Mouse (Mus musculus) intestine, embryonic 14.5 days (tissue): ENCODE measurements around the gene Tcf12. TPM values are rescaled to one million over a fixed set of nuclear protein-coding genes. Genes with fewer than 3 reads are reported as not detected.

Experiments
- ATAC-seq: fragments of 200-750 bp; cut with Nextera tagmentation; replicated peaks from 2 replicates; pipeline ENCODE4 v1.8.0; 2017; ENCODE audit warnings: low read depth, moderate number of reproducible peaks, moderate TSS enrichment, moderate library complexity; ENCODE audit not compliant: low FRiP score, low TSS enrichment
- DNase-seq: peaks from one replicate; pipeline ENCODE4 v3.0.0-alpha.2; 2018; ENCODE audit warnings: low spot score
- H3K27ac ChIP-seq: fragments of 300-500 bp; sonication (generic); 2 replicates; pipeline ENCODE4 v1.5.1; 2014; ENCODE audit warnings: low read depth, mild to moderate bottlenecking, control low read depth
- H3K27me3 ChIP-seq: fragments of 300-500 bp; sonication (generic); replicated peaks from 2 replicates; pipeline ENCODE4 v1.6.1; 2014; ENCODE audit warnings: low read length, control low read depth; ENCODE audit not compliant: control insufficient read depth, insufficient read depth
- H3K36me3 ChIP-seq: fragments of 300-500 bp; sonication (generic); 2 replicates; pipeline ENCODE4 v1.6.1; 2014; ENCODE audit warnings: low read length, control low read depth; ENCODE audit not compliant: control insufficient read depth, insufficient read depth
- H3K4me1 ChIP-seq: fragments of 300-500 bp; sonication (generic); replicated peaks from 2 replicates; pipeline ENCODE4 v1.6.1; 2014; ENCODE audit warnings: low read length, control low read depth, mixed read lengths; ENCODE audit not compliant: control insufficient read depth, insufficient read depth
- H3K4me2 ChIP-seq: fragments of 300-500 bp; sonication (generic); 2 replicates; pipeline ENCODE4 v1.6.1; 2014; ENCODE audit warnings: low read length
- H3K4me3 ChIP-seq: fragments of 300-500 bp; sonication (generic); 2 replicates; pipeline ENCODE4 v1.5.1; 2014; ENCODE audit warnings: low read depth, low read length, control low read depth, mixed read lengths
- H3K9ac ChIP-seq: fragments of 300-500 bp; sonication (generic); 2 replicates; pipeline ENCODE4 v1.6.1; 2014; ENCODE audit warnings: mild to moderate bottlenecking, low read length
- H3K9me3 ChIP-seq: fragments of 300-500 bp; sonication (generic); 2 replicates; pipeline ENCODE4 v1.6.1; 2016; ENCODE audit warnings: low read length, control low read depth; ENCODE audit not compliant: control insufficient read depth
- WGBS: fragments of 180-500 bp; shearing (Covaris S2); extraction: QIAGEN DNeasy Blood & Tissue Kit; methylation state at CpG from one replicate; pipeline ENCODE4 v1.1.7; 2014; 5-methylcytosine and 5-hydroxymethylcytosine counted together
- polyA plus RNA-seq: library from polyadenylated mRNA; unstranded; fragments of >200 nt; fragmentation: Nextera tagmentation; extraction: Ambion mirVana; gene quantifications from 2 replicates; pipeline ENCODE4 v1.2.1, GENCODE M21; 2014

Tcf12 gene
- polyA plus RNA-seq, 1 experiment from 2014 or later, result 57.5 TPM

- Histone ChIP-seq H3K4me3 (no peak overlapping the region), H3K27me3 (no peaks in the 10 kb centered on the region), H3K27ac (no peak overlapping the region), H3K4me2 (no peak overlapping the region), H3K4me1 (no peaks in the 10 kb centered on the region), H3K36me3 (peaks cover 80% of the 10 kb centered on the region), H3K9ac (no peak overlapping the region), H3K9me3 (no peaks in the 10 kb centered on the region)
- DNase-seq, result no peak
- WGBS, result 90% methylated on average over 3 of the region's 3 CpGs
- ATAC-seq, result no peak
Observed at GRCm38 (mm10) chr9:71848392-71848791, 263.3 kb downstream of the Tcf12 start.

- 94% methylated on average over 9 of the region's 9 CpGs for WGBS
- Histone ChIP-seq H3K9ac (no peak overlapping the region), H3K9me3 (no peaks in the 10 kb centered on the region), H3K27ac (no peak overlapping the region), H3K4me3 (no peak overlapping the region), H3K4me1 (no peaks in the 10 kb centered on the region), H3K36me3 (peaks cover 79% of the 10 kb centered on the region), H3K27me3 (no peaks in the 10 kb centered on the region), H3K4me2 (no peak overlapping the region)
- DNase-seq (no peak), ATAC-seq (no peak)
Observed at GRCm38 (mm10) chr9:71847921-71848320, 263.8 kb downstream of the Tcf12 start.

- ATAC-seq (no peak), DNase-seq (no peak)
- Histone ChIP-seq H3K36me3 (peaks cover 60% of the 10 kb centered on the region), H3K27me3 (no peaks in the 10 kb centered on the region), H3K4me2 (no peak overlapping the region), H3K4me3 (no peak overlapping the region), H3K9me3 (no peaks in the 10 kb centered on the region), H3K4me1 (peaks cover 4% of the 10 kb centered on the region; the same call in 1 of the 2 replicates), H3K9ac (no peak overlapping the region), H3K27ac (no peak overlapping the region)
- 87% methylated on average over 5 of the region's 5 CpGs for WGBS
Observed at GRCm38 (mm10) chr9:71841850-71842249, 269.8 kb downstream of the Tcf12 start.

- peaks cover 19% of the 10 kb centered on the region for H3K36me3 ChIP-seq
- ATAC-seq (no peak), DNase-seq (no peak)
- no peak overlapping the region for H3K4me2 ChIP-seq
- no peak overlapping the region for H3K4me3 ChIP-seq
- WGBS, result 40% methylated on average over 5 of the region's 5 CpGs
- no peaks in the 10 kb centered on the region for H3K9me3 ChIP-seq
- H3K27ac ChIP-seq, result no peak overlapping the region
- no peaks in the 10 kb centered on the region for H3K27me3 ChIP-seq
- H3K9ac ChIP-seq, result no peak overlapping the region
- H3K4me1 ChIP-seq, result peaks cover 9% of the 10 kb centered on the region; the same call in 1 of the 2 replicates
Observed at GRCm38 (mm10) chr9:71837366-71837765, 274.3 kb downstream of the Tcf12 start.

GRCm38 (mm10) chr9:71836366-71836765 lies 275.3 kb downstream of the Tcf12 start:
- ATAC-seq (no peak), DNase-seq (no peak)
- Histone ChIP-seq H3K27ac (no peak overlapping the region), H3K4me1 (peaks cover 9% of the 10 kb centered on the region; the same call in 1 of the 2 replicates), H3K27me3 (no peaks in the 10 kb centered on the region), H3K9ac (no peak overlapping the region), H3K36me3 (peaks cover 9% of the 10 kb centered on the region), H3K4me2 (no peak overlapping the region), H3K9me3 (no peaks in the 10 kb centered on the region), H3K4me3 (no peak overlapping the region)
- 95% methylated on average over 1 of the region's 1 CpGs for WGBS

- Histone ChIP-seq H3K4me3 (no peak overlapping the region), H3K27ac (no peak overlapping the region), H3K4me2 (no peak overlapping the region), H3K27me3 (no peaks in the 10 kb centered on the region), H3K9me3 (no peaks in the 10 kb centered on the region), H3K4me1 (peaks cover 9% of the 10 kb centered on the region; the same call in 1 of the 2 replicates), H3K36me3 (no peaks in the 10 kb centered on the region), H3K9ac (no peak overlapping the region)
- WGBS, result 8% methylated on average over 2 of the region's 2 CpGs
- no peak for ATAC-seq
- DNase-seq, result no peak
Observed at GRCm38 (mm10) chr9:71835203-71835815, 276.4 kb downstream of the Tcf12 start.

- 48% methylated on average over 4 of the region's 4 CpGs for WGBS
- Histone ChIP-seq H3K4me3 (no peak overlapping the region), H3K4me2 (no peak overlapping the region), H3K27me3 (no peaks in the 10 kb centered on the region), H3K9ac (no peak overlapping the region), H3K27ac (no peak overlapping the region), H3K9me3 (no peaks in the 10 kb centered on the region), H3K36me3 (no peaks in the 10 kb centered on the region), H3K4me1 (peaks cover 9% of the 10 kb centered on the region; the same call in 1 of the 2 replicates)
- ATAC-seq, result no peak
- DNase-seq, result no peak
Observed at GRCm38 (mm10) chr9:71834707-71835106, 277.0 kb downstream of the Tcf12 start.

GRCm38 (mm10) chr9:71831756-71832699 lies 279.6 kb downstream of the Tcf12 start:
- WGBS, result 51% methylated on average over 26 of the region's 26 CpGs
- Histone ChIP-seq H3K9me3 (no peaks in the 10 kb centered on the region), H3K27me3 (no peaks in the 10 kb centered on the region), H3K27ac (no peak overlapping the region), H3K4me2 (no peak overlapping the region), H3K4me1 (0 out of 2 replicates have a peak, but pooled peaks cover 5% of the 10 kb centered on the region), H3K4me3 (no peak overlapping the region), H3K36me3 (no peaks in the 10 kb centered on the region), H3K9ac (no peak overlapping the region)
- DNase-seq (peak; percentile 78), ATAC-seq (no peak)
